Mouse (Mus musculus) MEL (cell line): Measurements from ENCODE around the gene Odr4. TPM values are rescaled to one million over a fixed set of nuclear protein-coding genes. Genes with fewer than 3 reads are reported as not detected.

Experiments used
- DNase-seq: peaks from one replicate; pipeline ENCODE4 v3.0.0; 2011; ENCODE audit warnings: low read depth, low spot score
- H3K27ac ChIP-seq: 2 replicates; pipeline ENCODE4 v1.5.1; 2012; ENCODE audit warnings: low read depth, mild to moderate bottlenecking, control low read depth, low read length, moderate library complexity; ENCODE audit not compliant: control insufficient read depth
- H3K27me3 ChIP-seq, 2 experiments: fragments of 150-350 bp in 1 of 2; sonication (generic) in 1 of 2; 2 replicates each; pipeline ENCODE4 v1.6.1; 2012; ENCODE audit warnings: low read length in 2 of 2, mild to moderate bottlenecking in 2 of 2, improper control_type of control experiment in 1 of 2, moderate library complexity in 1 of 2; ENCODE audit not compliant: insufficient read depth in 2 of 2, control insufficient read depth in 1 of 2
- H3K36me3 ChIP-seq, 2 experiments: 2 replicates each; pipeline ENCODE4 v1.6.1; 2012 to 2014; ENCODE audit warnings: low read length in 2 of 2, improper control_type of control experiment in 1 of 2, inconsistent platforms in 1 of 2, mild to moderate bottlenecking in 1 of 2; ENCODE audit not compliant: insufficient read depth in 2 of 2, control insufficient read depth in 1 of 2
- H3K4me1 ChIP-seq, 2 experiments: fragments of 150-350 bp in 1 of 2; sonication (generic) in 1 of 2; 2 replicates each; pipeline ENCODE4 v1.6.1; 2012; ENCODE audit warnings: low read length in 2 of 2, improper control_type of control experiment in 1 of 2, mild to moderate bottlenecking in 1 of 2; ENCODE audit not compliant: insufficient read depth in 2 of 2, control insufficient read depth in 1 of 2
- H3K4me3 ChIP-seq, 2 experiments: fragments of 150-350 bp in 1 of 2; sonication (generic) in 1 of 2; 2 replicates each; pipeline ENCODE4 v1.5.1; 2012; ENCODE audit warnings: low read depth in 2 of 2, low read length in 2 of 2, mild to moderate bottlenecking in 2 of 2, moderate library complexity in 2 of 2, control low read depth in 1 of 2, improper control_type of control experiment in 1 of 2; ENCODE audit not compliant: control insufficient read depth in 1 of 2, insufficient read depth in 1 of 2
- H3K79me2 ChIP-seq: 2 replicates; pipeline ENCODE4 v1.6.1; 2012; ENCODE audit warnings: mild to moderate bottlenecking, low read length, moderate library complexity; ENCODE audit not compliant: control insufficient read depth, poor library complexity, insufficient read depth
- H3K9ac ChIP-seq: 2 replicates; pipeline ENCODE4 v1.6.1; 2012; ENCODE audit warnings: low read depth, mild to moderate bottlenecking, control low read depth, low read length, moderate library complexity; ENCODE audit not compliant: control insufficient read depth, poor library complexity, severe bottlenecking
- H3K9me3 ChIP-seq: fragments of 150-350 bp; sonication (generic); replicated peaks from 2 replicates; pipeline ENCODE4 v1.6.1; 2012; ENCODE audit warnings: mild to moderate bottlenecking, low read length, improper control_type of control experiment, moderate library complexity; ENCODE audit not compliant: insufficient read depth
- BHLHE40 ChIP-seq: IDR thresholded peaks from 2 replicates; pipeline ENCODE4 v1.6.1; 2012; ENCODE audit warnings: low read depth, mild to moderate bottlenecking, inconsistent platforms, low read length, improper control_type of control experiment, borderline replicate concordance
- CHD1 ChIP-seq: IDR thresholded peaks from 2 replicates; pipeline ENCODE4 v1.6.1; 2012; ENCODE audit warnings: low read depth, mild to moderate bottlenecking, inconsistent platforms, low read length, improper control_type of control experiment
- CTCF ChIP-seq, 3 experiments: IDR thresholded peaks in 2 of 3; conservative IDR thresholded peaks in 1 of 3; 2 replicates each; pipeline ENCODE4 v1.5.1; 2011 to 2012; ENCODE audit warnings: low read length in 3 of 3, low read depth in 2 of 3, mild to moderate bottlenecking in 2 of 3, improper control_type of control experiment in 1 of 3, inconsistent platforms in 1 of 3, mixed read lengths in 1 of 3, moderate library complexity in 1 of 3; ENCODE audit not compliant: control insufficient read depth in 1 of 3, insufficient read depth in 1 of 3, poor library complexity in 1 of 3, severe bottlenecking in 1 of 3
- ETS1 ChIP-seq: IDR thresholded peaks from 2 replicates; pipeline ENCODE4 v1.6.1; 2012; ENCODE audit warnings: low read depth, mild to moderate bottlenecking, inconsistent platforms, low read length, improper control_type of control experiment, moderate library complexity
- GABPA ChIP-seq: IDR thresholded peaks from 2 replicates; pipeline ENCODE4 v1.6.1; 2012; ENCODE audit warnings: low read depth, mild to moderate bottlenecking, inconsistent platforms, low read length, improper control_type of control experiment, moderate library complexity
- HCFC1 ChIP-seq: IDR thresholded peaks from 2 replicates; pipeline ENCODE4 v1.6.1; 2012; ENCODE audit warnings: low read depth, mild to moderate bottlenecking, inconsistent platforms, low read length, improper control_type of control experiment, moderate library complexity
- NRF1 ChIP-seq: IDR thresholded peaks from 2 replicates; pipeline ENCODE4 v1.6.1; 2014; ENCODE audit warnings: low read depth, mild to moderate bottlenecking, inconsistent platforms, low read length, improper control_type of control experiment, moderate library complexity; ENCODE audit not compliant: poor library complexity, insufficient read depth, severe bottlenecking
- POLR2A ChIP-seq, 2 experiments: IDR thresholded peaks; 2 replicates each; pipeline ENCODE4 v1.6.1; 2011 to 2012; ENCODE audit warnings: low read length in 2 of 2, mild to moderate bottlenecking in 2 of 2, control low read depth in 1 of 2, improper control_type of control experiment in 1 of 2, low read depth in 1 of 2, moderate library complexity in 1 of 2; ENCODE audit not compliant: control insufficient read depth in 1 of 2, insufficient read depth in 1 of 2, poor library complexity in 1 of 2
- POLR2AphosphoS2 ChIP-seq: IDR thresholded peaks from 2 replicates; pipeline ENCODE4 v1.6.1; 2011; ENCODE audit warnings: low read length, improper control_type of control experiment
- TAL1 ChIP-seq: IDR thresholded peaks from 2 replicates; pipeline ENCODE4 v1.6.1; 2012; ENCODE audit warnings: mild to moderate bottlenecking, inconsistent platforms, low read length, moderate library complexity, mixed read lengths
- TCF12 ChIP-seq: IDR thresholded peaks from 2 replicates; pipeline ENCODE4 v1.6.1; 2014; ENCODE audit warnings: low read depth, mild to moderate bottlenecking, inconsistent platforms, low read length, improper control_type of control experiment, moderate library complexity
- USF1 ChIP-seq: IDR thresholded peaks from 2 replicates; pipeline ENCODE4 v1.6.1; 2014; ENCODE audit warnings: low read depth, mild to moderate bottlenecking, inconsistent platforms, low read length, improper control_type of control experiment, moderate library complexity
- USF2 ChIP-seq, 2 experiments: IDR thresholded peaks; 2 replicates each; pipeline ENCODE4 v1.6.1; 2011 to 2012; ENCODE audit warnings: improper control_type of control experiment in 2 of 2, low read length in 2 of 2, borderline replicate concordance in 1 of 2, inconsistent platforms in 1 of 2, low read depth in 1 of 2, mild to moderate bottlenecking in 1 of 2; ENCODE audit not compliant: insufficient read depth in 1 of 2
- ZC3H11A ChIP-seq: IDR thresholded peaks from 2 replicates; pipeline ENCODE4 v1.6.1; 2012; ENCODE audit warnings: low read depth, mild to moderate bottlenecking, inconsistent platforms, low read length, improper control_type of control experiment
- ZMIZ1 ChIP-seq: IDR thresholded peaks from 2 replicates; pipeline ENCODE4 v1.6.1; 2012; ENCODE audit warnings: low read depth, mild to moderate bottlenecking, inconsistent platforms, low read length, improper control_type of control experiment, moderate library complexity
- ZNF384 ChIP-seq: IDR thresholded peaks from 2 replicates; pipeline ENCODE4 v1.6.1; 2012; ENCODE audit warnings: low read depth, mild to moderate bottlenecking, inconsistent platforms, low read length, improper control_type of control experiment
- polyA plus RNA-seq, 2 experiments: library from polyadenylated mRNA; stranded (reverse) in 1 of 2; unstranded in 1 of 2; fragments of >175 nt in 1 of 2; fragments of >200 nt in 1 of 2; gene quantifications; 2 replicates each; pipeline versions ENCODE4 v1.2.1 to v1.2.4; 2012; ENCODE audit warnings: low replicate concordance in 2 of 2, low read depth in 1 of 2; ENCODE audit not compliant: insufficient read length in 2 of 2, insufficient read depth in 1 of 2, missing spikeins in 1 of 2
- total RNA-seq: library from RNA; depleted of rRNA; stranded (reverse); fragments of 300-350 nt; gene quantifications from 2 replicates; pipeline ENCODE4 v1.2.3, GENCODE M21; 2012

Odr4 gene
- total and polyA plus RNA-seq, 3 experiments, result 23.1 to 30.1 TPM; not detected in 1

- no peak for DNase-seq
- Histone ChIP-seq H3K79me2 (no peaks in the 10 kb centered on the region), H3K9me3 (no peaks in the 10 kb centered on the region), H3K4me1 (no peaks in the 10 kb centered on the region), H3K27me3 (no peaks in the 10 kb centered on the region), H3K4me3 (no peak overlapping the region), H3K27ac (no peak overlapping the region), H3K36me3 (peaks cover 0 to 16% of the 10 kb centered on the region in 2 experiments; a peak in 2 of 4 replicates), H3K9ac (no peak overlapping the region)
- no peak for TF ChIP-seq TCF12
- no peak for TF ChIP-seq POLR2A (IDR thresholded peaks at IDR 0.05; ENCODE audit: control insufficient read depth in 1 of 2, insufficient read depth in 1 of 2, low read depth in 1 of 2, low read length in 2 of 2, poor library complexity in 1 of 2)
- no peak for TF ChIP-seq NRF1
- TF ChIP-seq HCFC1, result no peak
- TF ChIP-seq ZC3H11A, result no peak
- no peak for TF ChIP-seq ZMIZ1
- TF ChIP-seq POLR2AphosphoS2, result no peak
- no peak for TF ChIP-seq BHLHE40
- no peak for TF ChIP-seq TAL1
- TF ChIP-seq ZNF384, result no peak
- no peak for TF ChIP-seq USF1
- TF ChIP-seq USF2 (IDR thresholded peaks at IDR 0.05; ENCODE audit: borderline replicate concordance in 1 of 2, insufficient read depth in 1 of 2, low read depth in 1 of 2, low read length in 2 of 2), result no peak
- TF ChIP-seq GABPA, result no peak
- no peak for TF ChIP-seq ETS1
These were observed 8.7 kb downstream of the Odr4 start for GRCm38 (mm10) chr1:150384138-150384537.

- Histone ChIP-seq H3K36me3 (peaks cover 3 to 6% of the 10 kb centered on the region in 2 experiments; a peak in 3 of 4 replicates), H3K27ac (no peak overlapping the region), H3K9me3 (no peaks in the 10 kb centered on the region), H3K9ac (no peak overlapping the region), H3K79me2 (no peaks in the 10 kb centered on the region), H3K4me3 (no peak overlapping the region), H3K4me1 (no peaks in the 10 kb centered on the region; a peak in 1 of 4 replicates), H3K27me3 (no peaks in the 10 kb centered on the region)
- no peak for DNase-seq
- no peak for TF ChIP-seq CHD1
- peak in 1 of 3 experiments; percentile 12; a peak in 1 of 6 replicates for TF ChIP-seq CTCF (IDR thresholded peaks at IDR 0.05 in 2 of 3, conservative IDR thresholded peaks at IDR 0.05 in 1 of 3; ENCODE audit: control insufficient read depth in 1 of 3, insufficient read depth in 1 of 3, low read depth in 2 of 3, low read length in 3 of 3, poor library complexity in 1 of 3, severe bottlenecking in 1 of 3)
These were observed 18.6 kb downstream of the Odr4 start for GRCm38 (mm10) chr1:150374247-150374646.
